Mouse (Mus musculus) CD4-positive naive resting alpha-beta T cell, adult 76 days (primary cell): ENCODE results near the gene Xcl1. TPM values are rescaled to one million over a fixed set of nuclear protein-coding genes. Genes with fewer than 3 reads are reported as not detected.

Source experiments
- total RNA-seq: library from RNA; stranded (reverse); gene quantifications from one replicate; pipeline ENCODE4 v1.2.4, GENCODE M21; 2023

Xcl1 gene
- total RNA-seq = 4.6 TPM

GRCm38 (mm10) chr1:164935477-164936044, at the start of gene Xcl1:
Gene Xcl1, minus strand, starts transcription at chr1:164935527.

Other genes starting within 250 kb of the Xcl1 start
- gene Dpt, start 138.9 kb downstream of the Xcl1 start, total RNA-seq = not detected
- gene Tbx19, start 225.2 kb upstream of the Xcl1 start, total RNA-seq = not detected